Mouse (Mus musculus) G1E (cell line): ENCODE data around the gene Ctse.

Experiments used
- CTCF ChIP-seq: IDR thresholded peaks from 2 replicates; pipeline ENCODE4 v1.5.1; 2012; ENCODE audit warnings: low read depth, low read length, inconsistent platforms, mixed read lengths
- GATA1 ChIP-seq: IDR thresholded peaks from 2 replicates; pipeline ENCODE4 v1.6.1; 2012; ENCODE audit warnings: borderline replicate concordance, low read length, inconsistent platforms, mixed read lengths
- POLR2AphosphoS5 ChIP-seq: IDR thresholded peaks from 2 replicates; pipeline ENCODE4 v1.6.1; 2012; ENCODE audit warnings: low read depth, low read length, inconsistent platforms; ENCODE audit not compliant: insufficient replicate concordance
- TAL1 ChIP-seq: conservative IDR thresholded peaks from 2 replicates; pipeline ENCODE4 v1.6.1; 2012; ENCODE audit warnings: low read depth, low read length, inconsistent platforms, mixed read lengths

- TF ChIP-seq CTCF (no peak), GATA1 (no peak), TAL1 (no peak), POLR2AphosphoS5 (no peak)
Measured at GRCm38 (mm10) chr1:131696325-131696724, 58.2 kb downstream of the Ctse start.
